Mouse (Mus musculus) midbrain, postnatal 0 days (tissue): ENCODE measurements at regions not wholly inside any gene's neighbourhood (a gene's known extent, or its start where the extent isn't known, plus 50 kb on each side); places are given as distances from the start of the nearest gene placed in this dataset.

Experiments used
- ATAC-seq: fragments of 200-750 bp; cut with Nextera tagmentation; 2 replicates; pipeline ENCODE4 v1.8.0; 2017; ENCODE audit warnings: moderate number of reproducible peaks, mild to moderate bottlenecking, moderate TSS enrichment, moderate library complexity; ENCODE audit not compliant: low FRiP score
- DNase-seq: peaks from one replicate; pipeline ENCODE4 v3.0.0-alpha.2; 2015; ENCODE audit warnings: low spot score
- H3K27ac ChIP-seq: fragments of 300-500 bp; sonication (generic); 2 replicates; pipeline ENCODE4 v1.5.1; 2014; ENCODE audit warnings: low read depth, mild to moderate bottlenecking, low read length, mixed read lengths
- H3K27me3 ChIP-seq: fragments of 300-500 bp; sonication (generic); 2 replicates; pipeline ENCODE4 v1.6.1; 2014; ENCODE audit warnings: low read length, control low read depth, mixed read lengths; ENCODE audit not compliant: insufficient read depth
- H3K36me3 ChIP-seq: fragments of 300-500 bp; sonication (generic); 2 replicates; pipeline ENCODE4 v1.6.1; 2014; ENCODE audit warnings: low read length, control low read depth, mixed read lengths; ENCODE audit not compliant: insufficient read depth
- H3K4me1 ChIP-seq: fragments of 300-500 bp; sonication (generic); 2 replicates; pipeline ENCODE4 v1.6.1; 2014; ENCODE audit warnings: mild to moderate bottlenecking, control low read depth, antibody characterized with exemption, low read length, mixed read lengths; ENCODE audit not compliant: insufficient read depth
- H3K4me2 ChIP-seq: fragments of 300-500 bp; sonication (generic); 2 replicates; pipeline ENCODE4 v1.6.1; 2014; ENCODE audit warnings: low read depth, mild to moderate bottlenecking, low read length, mixed read lengths; ENCODE audit not compliant: poor library complexity, severe bottlenecking
- H3K4me3 ChIP-seq: fragments of 300-500 bp; sonication (generic); 2 replicates; pipeline ENCODE4 v1.5.1; 2014; ENCODE audit warnings: low read depth, mild to moderate bottlenecking, low read length, moderate library complexity
- H3K9ac ChIP-seq: fragments of 300-500 bp; sonication (generic); replicated peaks from 2 replicates; pipeline ENCODE4 v1.6.1; 2014; ENCODE audit warnings: mild to moderate bottlenecking, low read length, moderate library complexity, mixed read lengths; ENCODE audit not compliant: poor library complexity, severe bottlenecking
- H3K9me3 ChIP-seq: fragments of 300-500 bp; sonication (generic); 2 replicates; pipeline ENCODE4 v1.6.1; 2016; ENCODE audit warnings: low read length, control low read depth
- CTCF ChIP-seq: IDR thresholded peaks from 2 replicates; pipeline ENCODE4 v1.5.1; 2016; ENCODE audit warnings: antibody characterized with exemption, mild to moderate bottlenecking
- WGBS: fragments of 180-500 bp; shearing (Covaris S2); extraction: QIAGEN DNeasy Blood & Tissue Kit; methylation state at CpG from one replicate; pipeline ENCODE4 v1.1.7; 2014; 5-methylcytosine and 5-hydroxymethylcytosine counted together

DNA sequence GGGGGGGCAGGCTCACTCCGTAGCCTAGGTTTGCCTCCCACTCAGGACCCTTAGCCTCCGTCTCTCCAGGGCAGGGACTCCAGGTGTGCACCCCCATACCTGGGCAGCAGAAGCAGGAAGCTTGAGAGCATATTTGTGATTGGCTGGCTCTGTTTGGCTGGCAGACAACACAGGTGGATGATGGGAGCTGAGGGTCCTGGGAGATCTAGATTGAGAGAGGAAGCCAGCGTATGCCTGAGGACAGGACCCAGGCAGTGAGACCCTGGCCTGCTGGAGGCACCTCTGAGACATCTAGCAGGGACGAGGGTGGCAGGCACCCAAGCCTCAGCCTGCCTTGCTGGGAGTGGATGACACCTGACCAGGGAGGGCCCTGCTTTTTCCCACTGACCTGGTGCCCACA is 88.6 kb upstream of the Tmem189 start:
- no peak overlapping the region for H3K9ac ChIP-seq
- H3K27ac ChIP-seq: no peak overlapping the region
- WGBS: 53% methylated on average over 4 of the region's 4 CpGs
- no peaks in the 10 kb centered on the region for H3K27me3 ChIP-seq
- TF ChIP-seq CTCF: no peak
- no peaks in the 10 kb centered on the region for H3K36me3 ChIP-seq
- DNase-seq (no peak), ATAC-seq (no peak)
- 0 out of 2 replicates have a peak, but pooled peaks cover 2% of the 10 kb centered on the region for H3K4me1 ChIP-seq
- peak overlapping the region; percentile 37 for H3K4me3 ChIP-seq
- no peaks in the 10 kb centered on the region for H3K9me3 ChIP-seq
- H3K4me2 ChIP-seq: peak overlapping the region; percentile 83

DNA sequence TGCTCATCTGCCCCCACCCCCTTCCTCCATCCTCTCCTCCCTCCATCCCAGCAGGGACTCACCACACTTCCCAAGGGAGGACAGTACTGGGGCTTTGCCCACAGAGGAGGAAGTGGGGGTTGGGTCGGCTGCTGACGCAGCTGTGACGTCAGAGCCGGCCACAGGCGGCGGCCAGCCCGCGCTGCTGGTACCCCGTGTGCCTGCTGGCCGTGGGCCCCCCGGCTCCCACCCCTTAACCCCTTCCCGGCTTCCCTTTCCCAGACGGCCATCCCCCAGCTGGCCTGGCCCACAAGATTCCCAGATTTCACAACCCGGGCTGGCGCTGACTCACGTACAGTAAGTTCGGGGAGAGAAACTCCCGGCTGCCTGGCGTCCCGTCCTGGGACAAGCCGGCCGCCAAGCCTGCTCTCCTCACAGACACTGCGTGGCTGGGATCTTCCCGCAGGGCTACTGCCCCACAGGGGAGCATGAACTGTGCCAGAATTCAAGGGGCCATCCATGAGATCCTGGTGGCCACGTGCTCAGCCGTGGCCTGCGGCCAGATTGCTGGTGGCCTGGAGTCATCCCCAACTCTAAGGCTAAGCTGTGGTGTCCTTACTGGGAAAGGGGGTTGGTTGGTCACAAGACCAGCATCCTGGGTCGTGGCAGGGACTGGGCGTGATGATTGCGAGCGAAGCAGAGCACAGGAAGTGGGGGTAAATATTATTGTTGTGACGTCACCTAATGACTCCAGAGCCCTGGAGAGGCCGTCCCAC is 87.9 kb upstream of the Tmem189 start:
- Histone ChIP-seq H3K9ac (peak overlapping the region; percentile 37), H3K36me3 (no peaks in the 10 kb centered on the region), H3K4me3 (peak overlapping the region; percentile 37), H3K27me3 (no peaks in the 10 kb centered on the region), H3K27ac (peak overlapping the region; percentile 38; the same call in 1 of the 2 replicates), H3K9me3 (no peaks in the 10 kb centered on the region), H3K4me1 (0 out of 2 replicates have a peak, but pooled peaks cover 2% of the 10 kb centered on the region), H3K4me2 (peak overlapping the region; percentile 83)
- 3% methylated on average over 33 of the region's 33 CpGs for WGBS
- ATAC-seq: peak; percentile 64
- TF ChIP-seq CTCF: no peak
- peak; percentile 53 for DNase-seq

DNA sequence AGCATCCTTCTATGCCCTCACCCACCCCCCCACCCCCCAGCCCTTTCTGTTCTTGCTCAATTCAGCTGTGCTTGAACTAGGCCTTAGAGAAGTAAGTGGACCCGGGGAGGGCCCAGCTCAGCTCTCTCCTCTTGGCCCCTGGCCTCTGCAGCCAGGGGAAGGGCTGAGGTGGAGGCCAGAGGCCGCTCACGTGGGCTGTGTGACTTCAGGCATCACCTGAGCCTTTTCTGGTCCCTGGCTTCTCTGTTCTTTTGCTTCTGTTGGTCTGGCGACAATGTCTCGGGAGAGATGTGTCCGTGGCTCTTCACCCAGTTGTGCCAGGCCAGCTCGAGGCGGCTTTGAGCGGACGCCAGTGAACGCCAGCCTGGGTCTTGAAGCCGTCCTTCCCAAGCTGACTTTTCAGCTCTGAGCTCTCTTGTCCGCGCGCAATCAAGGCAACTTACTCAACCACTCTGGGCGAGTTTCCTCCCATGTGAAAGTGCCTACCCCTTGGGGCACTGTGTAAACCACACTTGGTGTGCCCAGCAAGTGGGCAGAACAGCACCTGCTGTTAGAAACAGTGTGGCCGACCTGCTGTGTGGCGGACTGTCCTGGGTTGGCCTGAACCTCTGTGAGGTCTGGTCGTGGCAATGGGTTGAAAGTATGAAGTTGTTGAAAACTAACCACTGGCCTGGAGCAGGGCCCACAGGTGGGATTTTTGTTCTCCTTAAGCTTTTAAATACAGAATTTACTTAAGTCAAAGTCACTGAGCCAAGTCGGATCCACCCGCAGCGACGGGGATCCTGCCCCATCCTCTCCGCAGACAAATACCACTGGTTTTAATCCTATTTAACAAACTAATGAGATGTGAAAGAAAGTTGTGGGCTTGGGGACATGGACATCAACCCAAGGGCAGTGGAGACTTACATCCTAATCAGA is 86.9 kb upstream of the Tmem189 start:
- Histone ChIP-seq H3K4me1 (0 out of 2 replicates have a peak, but pooled peaks cover 2% of the 10 kb centered on the region), H3K9me3 (no peaks in the 10 kb centered on the region), H3K27ac (no peak overlapping the region), H3K4me3 (no peak overlapping the region), H3K9ac (no peak overlapping the region), H3K4me2 (no peak overlapping the region), H3K27me3 (no peaks in the 10 kb centered on the region), H3K36me3 (no peaks in the 10 kb centered on the region)
- 57% methylated on average over 24 of the region's 24 CpGs for WGBS
- no peak for DNase-seq
- TF ChIP-seq CTCF: no peak
- ATAC-seq: no peak

DNA sequence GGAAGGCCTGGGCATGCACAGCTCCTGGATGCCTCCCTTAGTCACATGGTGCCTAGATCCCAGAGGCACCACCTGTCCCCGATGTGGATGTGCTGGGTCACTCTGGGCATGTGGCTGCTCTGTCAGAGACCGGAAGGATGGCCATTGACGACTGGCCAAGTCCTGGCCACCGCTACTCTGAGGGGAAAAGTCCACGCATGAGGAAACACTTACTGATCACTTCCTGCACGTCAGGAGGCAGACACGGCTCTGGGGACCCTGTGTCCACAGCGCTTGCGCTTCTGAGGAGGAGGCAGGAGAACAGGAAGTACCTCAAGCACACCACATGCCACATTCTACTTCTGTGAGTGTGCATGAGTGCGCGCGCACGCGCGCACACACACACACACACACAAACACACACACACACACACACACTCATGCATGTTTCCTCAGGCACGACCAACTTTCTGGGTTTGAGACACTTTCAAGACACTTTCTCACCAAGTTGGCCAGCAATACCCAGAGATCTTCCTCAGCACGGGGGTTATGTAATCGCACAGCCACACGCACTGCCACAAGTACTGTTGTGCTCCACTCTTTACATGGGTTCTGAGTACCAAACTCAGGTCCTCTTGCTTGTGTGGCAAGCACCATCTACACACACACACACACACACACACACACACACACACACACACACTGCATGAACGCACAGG is 85.7 kb upstream of the Tmem189 start:
- Histone ChIP-seq H3K4me3 (no peak overlapping the region), H3K36me3 (no peaks in the 10 kb centered on the region), H3K9ac (no peak overlapping the region), H3K27ac (no peak overlapping the region), H3K4me2 (no peak overlapping the region), H3K4me1 (peaks cover 2% of the 10 kb centered on the region; the same call in 1 of the 2 replicates), H3K27me3 (no peaks in the 10 kb centered on the region), H3K9me3 (no peaks in the 10 kb centered on the region)
- 80% methylated on average over 20 of the region's 20 CpGs for WGBS
- TF ChIP-seq CTCF: no peak
- peak; percentile 13 for DNase-seq
- ATAC-seq: no peak

DNA sequence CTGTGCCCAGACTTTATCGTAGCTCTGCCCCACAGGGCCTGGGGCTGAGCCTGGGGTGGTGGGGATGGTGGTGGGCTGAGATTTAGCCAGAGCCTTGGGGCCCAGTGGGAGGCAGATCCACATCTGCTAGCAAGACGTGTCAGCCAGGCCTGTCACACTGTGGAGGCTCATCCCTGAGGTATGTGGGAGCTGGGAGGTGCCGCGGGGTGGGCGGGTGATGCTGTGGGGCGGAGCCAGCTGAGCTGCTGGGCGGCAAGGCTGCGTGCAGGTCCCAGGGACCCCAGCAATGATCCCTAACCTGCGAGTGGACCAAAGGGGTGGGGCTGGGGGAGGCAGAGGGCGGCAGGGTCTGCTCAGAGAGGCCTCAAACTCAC is 85.2 kb upstream of the Tmem189 start:
- 21% methylated on average over 10 of the region's 10 CpGs for WGBS

More for the DNA sequence above, 85.2 kb upstream of the Tmem189 start:
- TF ChIP-seq CTCF: no peak
- Histone ChIP-seq H3K4me1 (peaks cover 2% of the 10 kb centered on the region; the same call in 1 of the 2 replicates), H3K9me3 (no peaks in the 10 kb centered on the region), H3K9ac (no peak overlapping the region), H3K4me2 (no peak overlapping the region), H3K36me3 (no peaks in the 10 kb centered on the region), H3K27me3 (no peaks in the 10 kb centered on the region), H3K4me3 (no peak overlapping the region), H3K27ac (no peak overlapping the region)
- ATAC-seq (no peak), DNase-seq (no peak)
